Mouse (Mus musculus): ENCODE measurements around the gene Slc16a6. TPM values are rescaled to one million over a fixed set of nuclear protein-coding genes. Genes with fewer than 3 reads are reported as not detected.
"Not testable (repeated sequence)": the region's sequence is repeated elsewhere in the genome, so short reads cannot be mapped to it uniquely, and the experiment has no call there.

Slc16a6 gene
- polyA plus RNA-seq, 1 experiment from 2014 or later = 5.9 TPM

DNA sequence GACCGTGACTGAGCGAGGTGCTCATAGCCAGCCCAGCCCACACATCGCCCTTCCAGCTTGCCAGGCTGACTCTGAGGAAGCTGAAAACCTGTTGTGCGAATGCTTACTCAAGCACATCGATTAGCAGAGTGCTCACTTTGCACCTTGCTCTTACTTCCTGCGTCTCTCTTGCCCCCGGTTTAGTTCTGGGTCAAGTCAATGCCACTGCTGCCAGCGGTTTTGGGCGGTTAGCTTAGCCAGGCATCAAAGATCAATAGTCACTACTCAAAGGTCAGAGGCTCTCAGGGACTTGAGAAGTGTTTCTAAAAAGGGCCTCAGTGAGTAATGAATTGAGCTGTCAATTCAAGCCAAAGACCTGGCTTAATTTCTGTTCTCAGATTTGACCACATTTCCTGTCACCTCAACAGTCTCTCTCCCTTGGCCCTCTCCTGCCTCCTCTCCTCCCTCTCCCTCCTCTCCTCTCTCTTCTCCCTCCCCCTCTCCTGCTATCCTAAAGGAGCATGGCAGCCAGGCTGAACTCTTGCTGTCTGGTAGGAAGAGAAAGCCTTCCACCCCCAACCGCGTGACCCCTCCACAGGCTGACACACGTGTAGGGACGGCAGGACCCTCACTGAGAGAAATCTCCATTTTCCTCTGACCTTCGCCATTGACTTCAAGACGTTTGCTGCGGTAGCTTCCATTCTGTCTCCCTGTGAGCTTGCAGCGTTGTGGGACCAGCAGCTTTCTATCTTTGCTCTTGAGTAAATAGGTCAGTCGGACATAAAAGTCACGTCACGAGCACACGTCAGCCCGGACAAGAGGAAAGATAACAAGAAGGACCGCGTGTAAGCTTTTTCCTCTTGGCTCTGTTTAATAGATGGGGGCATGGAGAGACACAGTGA lies 21.7 kb upstream of the Slc16a6 start:
- Histone ChIP-seq H3K4me1 (ENCODE audit: insufficient read depth) (peaks cover 9% of the 10 kb centered on the region; the same call in 1 of the 2 replicates), H3K9me3 (ENCODE audit: low read depth, low read length) (no peaks in the 10 kb centered on the region), H3K27me3 (ENCODE audit: insufficient read depth, low read length) (no peaks in the 10 kb centered on the region), H3K9ac (no peak overlapping the region), H3K36me3 (ENCODE audit: insufficient read depth) (no peaks in the 10 kb centered on the region), H3K4me3 (ENCODE audit: low read depth, low read length) (no peak overlapping the region), H3K4me2 (0 out of 2 replicates have a peak overlapping the region, but pooled peaks have one; percentile 5), H3K27ac (ENCODE audit: low read depth) (no peak overlapping the region)
- ATAC-seq (ENCODE audit: insufficient read depth) (no peak), DNase-seq (peak; percentile 26)
- no peak for TF ChIP-seq CTCF (IDR thresholded peaks at IDR 0.05; ENCODE audit: low read depth)
- 26% methylated on average over 24 of the region's 24 CpGs for WGBS

DNA sequence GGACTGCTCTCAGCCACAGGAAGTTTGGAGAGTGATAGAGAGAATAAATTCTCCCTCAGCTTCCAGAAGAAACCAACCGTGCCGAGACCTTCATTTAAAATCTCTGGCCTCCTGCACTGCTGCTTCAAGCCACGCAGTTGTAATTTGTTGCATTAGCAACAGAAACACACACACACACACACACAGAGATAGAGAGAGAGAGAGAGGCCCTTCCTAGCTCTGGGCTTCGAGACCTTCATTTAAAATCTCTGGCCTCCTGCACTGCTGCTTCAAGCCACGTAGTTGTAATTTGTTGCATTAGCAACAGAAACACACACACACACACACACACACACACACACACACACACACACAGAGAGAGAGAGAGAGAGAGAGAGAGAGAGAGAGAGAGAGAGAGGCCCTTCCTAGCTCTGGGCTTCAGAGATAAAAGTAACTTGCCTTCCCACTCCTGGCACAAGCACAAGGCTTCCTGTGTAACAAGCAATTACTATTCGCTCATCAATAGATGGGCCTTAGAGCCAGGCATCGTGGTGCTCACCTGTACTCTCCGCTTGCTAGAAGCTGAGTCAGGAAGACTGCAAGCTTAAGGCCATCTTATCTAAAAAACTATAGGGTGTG lies 19.6 kb upstream of the Slc16a6 start:
- not testable (repeated sequence) for H3K9me3 ChIP-seq (ENCODE audit: low read depth, low read length); H3K4me1 ChIP-seq (ENCODE audit: insufficient read depth); ATAC-seq (ENCODE audit: insufficient read depth); H3K36me3 ChIP-seq (ENCODE audit: insufficient read depth); H3K4me3 ChIP-seq (ENCODE audit: low read depth, low read length); H3K4me2 ChIP-seq; H3K9ac ChIP-seq; DNase-seq; H3K27ac ChIP-seq (ENCODE audit: low read depth); H3K27me3 ChIP-seq (ENCODE audit: insufficient read depth, low read length)
- 64% methylated on average over 8 of the region's 8 CpGs for WGBS

DNA sequence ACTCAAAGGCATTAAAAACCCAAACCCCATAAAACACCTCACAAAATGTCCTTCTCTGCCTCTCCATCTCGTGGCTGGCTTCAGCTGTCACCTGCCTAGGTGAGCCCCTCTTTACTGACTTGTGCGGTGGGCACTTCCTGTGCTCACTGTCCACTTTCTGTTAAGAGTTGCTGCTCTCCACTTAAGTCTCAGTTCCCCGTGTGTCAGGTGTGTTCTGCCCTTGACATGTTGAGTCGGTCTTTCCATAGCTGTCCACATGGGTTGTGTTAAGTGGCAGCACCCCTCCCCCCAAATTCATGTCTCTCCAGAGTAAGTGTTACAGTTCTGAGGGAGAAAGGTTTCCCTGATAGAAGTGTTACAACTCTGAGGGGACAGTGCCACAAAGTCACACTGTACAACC lies 18.4 kb upstream of the Slc16a6 start:
- Histone ChIP-seq H3K4me1 (ENCODE audit: insufficient read depth) (peaks cover 9% of the 10 kb centered on the region; the same call in 1 of the 2 replicates), H3K27me3 (ENCODE audit: insufficient read depth, low read length) (no peaks in the 10 kb centered on the region), H3K9ac (no peak overlapping the region), H3K4me2 (no peak overlapping the region), H3K9me3 (ENCODE audit: low read depth, low read length) (no peaks in the 10 kb centered on the region), H3K4me3 (ENCODE audit: low read depth, low read length) (no peak overlapping the region), H3K36me3 (ENCODE audit: insufficient read depth) (no peaks in the 10 kb centered on the region), H3K27ac (ENCODE audit: low read depth) (no peak overlapping the region)
- DNase-seq (no peak), ATAC-seq (ENCODE audit: insufficient read depth) (no peak)
- no peak for TF ChIP-seq CTCF (IDR thresholded peaks at IDR 0.05; ENCODE audit: low read depth)
- WGBS = 70% methylated on average over 4 of the region's 4 CpGs

DNA sequence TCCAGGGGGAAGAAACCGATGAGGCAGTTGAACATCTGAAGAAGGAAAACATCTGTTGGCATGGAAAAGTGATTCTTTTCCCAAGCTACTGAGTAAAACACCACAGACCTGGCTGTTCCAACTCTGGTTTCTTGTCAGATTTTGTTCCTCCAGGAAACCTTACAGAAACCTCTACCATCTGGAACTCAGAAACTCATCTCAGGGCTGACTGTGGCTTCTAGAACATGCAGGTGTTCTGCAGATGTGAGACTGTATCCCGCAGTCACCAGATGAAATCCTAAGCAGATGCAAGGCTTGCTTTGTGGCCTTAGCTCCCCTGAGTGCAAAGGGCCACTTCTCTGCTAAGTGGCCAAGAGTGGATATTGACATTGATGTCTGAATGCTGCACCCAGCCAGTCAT lies 16.4 kb upstream of the Slc16a6 start:
- Histone ChIP-seq H3K9me3 (ENCODE audit: low read depth, low read length) (no peaks in the 10 kb centered on the region), H3K27ac (ENCODE audit: low read depth) (no peak overlapping the region), H3K36me3 (ENCODE audit: insufficient read depth) (no peaks in the 10 kb centered on the region), H3K4me3 (ENCODE audit: low read depth, low read length) (no peak overlapping the region), H3K4me1 (ENCODE audit: insufficient read depth) (no peaks in the 10 kb centered on the region), H3K27me3 (ENCODE audit: insufficient read depth, low read length) (no peaks in the 10 kb centered on the region), H3K4me2 (no peak overlapping the region), H3K9ac (no peak overlapping the region)
- no peak for ATAC-seq (ENCODE audit: insufficient read depth)
- TF ChIP-seq CTCF (IDR thresholded peaks at IDR 0.05; ENCODE audit: low read depth) = no peak
- no peak for DNase-seq
- 67% methylated on average over 2 of the region's 2 CpGs for WGBS

DNA sequence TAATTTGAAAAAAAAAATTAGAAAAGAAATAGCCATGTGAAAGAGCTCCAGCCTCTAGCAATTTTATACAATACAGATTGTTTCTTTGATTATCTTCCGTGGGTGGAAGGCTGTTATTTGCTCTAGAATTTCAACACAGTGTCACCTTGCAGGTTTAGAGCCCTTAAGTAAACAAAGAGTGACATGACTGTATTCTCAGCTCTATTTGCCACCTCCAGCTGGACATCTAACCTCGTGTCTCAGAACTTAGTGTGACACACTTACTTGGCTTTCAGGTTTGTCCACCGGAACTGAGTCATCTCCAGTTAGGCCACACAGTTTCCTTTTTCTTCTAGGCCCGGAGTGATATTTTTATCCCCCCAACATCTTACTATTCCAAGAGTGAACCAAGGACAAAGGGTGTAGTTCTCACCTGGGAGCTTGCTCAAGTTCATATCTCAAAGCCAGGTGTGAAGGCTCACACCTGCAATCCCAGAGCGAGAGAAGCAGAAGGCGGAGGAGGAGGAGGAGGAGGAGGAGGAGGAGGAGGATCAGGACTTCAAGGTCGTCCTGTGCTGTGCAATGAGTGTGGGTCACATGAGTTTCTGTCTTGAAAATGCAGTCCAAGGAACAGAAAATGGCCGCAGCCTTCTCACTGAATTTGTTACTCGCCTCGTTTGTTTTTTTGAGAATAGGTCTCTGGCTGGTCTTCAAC lies 14.7 kb upstream of the Slc16a6 start:
- Histone ChIP-seq H3K36me3 (ENCODE audit: insufficient read depth) (no peaks in the 10 kb centered on the region), H3K9ac (no peak overlapping the region), H3K9me3 (ENCODE audit: low read depth, low read length) (no peaks in the 10 kb centered on the region), H3K27me3 (ENCODE audit: insufficient read depth, low read length) (no peaks in the 10 kb centered on the region), H3K4me3 (ENCODE audit: low read depth, low read length) (no peak overlapping the region), H3K27ac (ENCODE audit: low read depth) (no peak overlapping the region), H3K4me1 (ENCODE audit: insufficient read depth) (no peaks in the 10 kb centered on the region), H3K4me2 (no peak overlapping the region)
- no peak for TF ChIP-seq CTCF (IDR thresholded peaks at IDR 0.05; ENCODE audit: low read depth)
- DNase-seq = no peak
- 55% methylated on average over 10 of the region's 10 CpGs for WGBS
- no peak for ATAC-seq (ENCODE audit: insufficient read depth)

DNA sequence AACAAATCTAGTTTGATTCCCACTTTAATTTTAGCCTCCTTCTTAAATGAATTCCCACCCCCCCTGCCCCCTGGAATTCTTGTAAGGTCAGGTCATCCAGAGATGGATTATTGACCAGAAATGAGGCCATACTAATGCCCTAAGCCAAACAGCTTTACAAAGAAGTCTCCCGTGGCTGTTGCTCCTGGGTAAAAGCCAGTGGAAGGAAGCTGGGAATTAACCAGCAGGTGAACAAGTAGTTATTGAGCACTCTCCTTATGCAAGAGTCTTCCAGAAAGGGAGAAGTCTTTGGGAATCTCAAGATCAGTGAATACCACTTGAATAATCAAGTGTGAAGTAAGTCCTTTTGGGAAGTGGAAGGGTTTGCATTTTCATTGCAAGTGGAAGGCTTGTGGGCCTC lies 13.7 kb upstream of the Slc16a6 start:
- ATAC-seq (ENCODE audit: insufficient read depth) (no peak), DNase-seq (no peak)
- H3K9ac ChIP-seq = no peak overlapping the region
- WGBS = 43% methylated on average over 1 of the region's 1 CpGs
- no peaks in the 10 kb centered on the region for H3K27me3 ChIP-seq (ENCODE audit: insufficient read depth, low read length)
- no peaks in the 10 kb centered on the region for H3K4me1 ChIP-seq (ENCODE audit: insufficient read depth)
- TF ChIP-seq CTCF (IDR thresholded peaks at IDR 0.05; ENCODE audit: low read depth) = no peak
- no peak overlapping the region for H3K4me3 ChIP-seq (ENCODE audit: low read depth, low read length)
- no peak overlapping the region for H3K27ac ChIP-seq (ENCODE audit: low read depth)
- H3K4me2 ChIP-seq = no peak overlapping the region
- H3K9me3 ChIP-seq (ENCODE audit: low read depth, low read length) = no peaks in the 10 kb centered on the region
- H3K36me3 ChIP-seq (ENCODE audit: insufficient read depth) = no peaks in the 10 kb centered on the region

All from lung, embryonic 14.5 days (tissue).